Mouse (Mus musculus): ENCODE results near the gene Adamts5. TPM values are rescaled to one million over a fixed set of nuclear protein-coding genes. Genes with fewer than 3 reads are reported as not detected.

Gene Adamts5
- polyA plus RNA-seq, 2 experiments from 2014 or later = not detected

- ATAC-seq = no peak
Measured at GRCm38 (mm10) chr16:85819808-85820458, 81.7 kb downstream of the Adamts5 start.

- ATAC-seq = no peak
Measured at GRCm38 (mm10) chr16:85814116-85814515, 87.5 kb downstream of the Adamts5 start.

- ATAC-seq = no peak
Measured at GRCm38 (mm10) chr16:85807626-85808025, 94.0 kb downstream of the Adamts5 start.

GRCm38 (mm10) chr16:85807072-85807471 is 94.6 kb downstream of the Adamts5 start:
- no peak for ATAC-seq

Other genes with a start within 250 kb of the Adamts5 start
- not detected for gene Adamts1, start 98.7 kb downstream of the Adamts5 start, polyA plus RNA-seq (2017; shearing (Covaris generic))

Measured in CD4-positive, CD25-positive, alpha-beta regulatory T cell, adult 4 months (primary cell).